Mouse (Mus musculus) lung, postnatal 14 days (tissue): ENCODE measurements at regions not wholly inside any gene's neighbourhood (a gene's known extent, or its start where the extent isn't known, plus 50 kb on each side); places are given as distances from the start of the nearest gene placed in this dataset.
A peak's percentile ranks its signal among the peaks of the same experiment; 100 is the strongest.

ENCODE experiments used
- DNase-seq: peaks from one replicate; pipeline ENCODE4 v3.0.0; 2021

DNA sequence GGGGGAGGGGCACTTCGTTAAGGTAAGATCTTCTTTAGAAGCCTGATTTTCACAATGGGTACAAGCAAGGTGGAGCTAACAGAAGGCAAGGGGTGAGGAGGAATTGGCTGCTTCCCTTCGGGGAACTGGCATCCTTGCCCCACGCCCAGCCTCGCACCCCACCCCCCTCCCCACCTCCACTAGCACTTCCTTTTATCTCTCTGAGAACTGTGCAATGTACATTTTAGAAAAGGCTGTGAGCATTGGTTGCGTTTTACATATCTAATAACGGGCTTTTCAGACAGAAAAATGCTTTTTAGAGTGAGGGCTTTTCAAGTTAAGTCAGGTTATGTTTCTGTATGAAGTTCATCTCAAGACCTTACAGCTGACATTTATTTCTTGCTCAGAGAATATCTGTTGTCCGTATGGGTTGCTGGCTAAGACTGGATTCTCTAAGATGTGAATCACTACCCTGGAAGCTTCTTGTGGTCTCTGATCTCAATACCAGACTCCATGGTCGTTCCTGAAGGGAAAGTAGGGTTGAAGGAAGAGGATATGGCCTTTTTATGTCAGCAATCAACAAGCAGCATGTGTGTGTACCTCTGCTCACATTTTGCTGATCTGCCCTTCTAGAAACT, 199.1 kb downstream of the Klf6 start:
- DNase-seq = no peak

DNA sequence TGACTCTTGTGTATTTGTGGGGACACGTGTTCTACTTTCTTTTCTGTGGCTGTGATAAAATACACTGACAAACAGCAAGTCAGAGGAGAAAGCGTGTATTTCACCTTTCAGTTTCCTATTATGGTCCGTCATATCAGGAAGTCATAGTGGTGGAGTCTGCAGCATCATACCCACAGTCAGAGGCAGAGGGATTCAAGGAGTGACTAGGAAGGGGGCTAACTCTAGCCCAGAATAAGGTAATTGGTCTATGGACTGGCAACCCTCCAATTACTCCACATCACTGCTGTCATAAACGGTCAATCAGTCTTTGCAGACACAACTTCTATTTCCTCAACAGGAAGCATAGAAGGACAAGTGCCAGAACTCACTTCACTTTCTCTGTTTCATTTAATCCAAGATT, 201.0 kb downstream of the Klf6 start:
- no peak for DNase-seq

DNA sequence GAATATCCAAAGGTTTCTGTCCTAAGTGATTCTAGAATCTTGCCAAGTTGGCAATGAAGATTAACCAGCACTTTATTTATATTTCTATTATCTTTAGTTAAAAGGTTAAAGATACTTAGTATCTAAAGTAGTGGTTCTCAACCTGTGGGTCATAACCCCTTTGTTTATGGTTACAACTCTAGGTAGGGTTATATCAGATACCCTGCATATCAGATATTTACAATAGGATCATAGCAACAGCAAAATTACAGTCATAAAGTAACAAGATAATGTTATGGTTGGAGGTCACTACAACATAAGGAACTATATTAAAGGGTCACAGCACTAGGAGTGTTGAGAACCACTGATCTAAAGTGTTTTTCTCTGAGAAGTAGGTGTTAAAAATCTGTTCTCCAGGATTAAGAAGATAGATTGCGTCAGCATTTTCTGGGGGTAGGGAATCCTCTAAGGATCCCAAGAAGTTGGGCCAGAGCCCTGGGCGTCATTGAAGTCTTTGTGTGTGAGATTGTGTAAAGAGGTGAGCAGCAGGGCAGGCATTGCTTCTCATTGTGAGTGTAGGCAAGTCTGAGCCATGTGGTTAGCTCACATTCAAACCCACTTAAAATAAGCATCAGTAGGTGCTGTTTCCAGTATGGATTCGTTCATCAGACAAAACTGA, 201.6 kb downstream of the Klf6 start:
- no peak for DNase-seq

DNA sequence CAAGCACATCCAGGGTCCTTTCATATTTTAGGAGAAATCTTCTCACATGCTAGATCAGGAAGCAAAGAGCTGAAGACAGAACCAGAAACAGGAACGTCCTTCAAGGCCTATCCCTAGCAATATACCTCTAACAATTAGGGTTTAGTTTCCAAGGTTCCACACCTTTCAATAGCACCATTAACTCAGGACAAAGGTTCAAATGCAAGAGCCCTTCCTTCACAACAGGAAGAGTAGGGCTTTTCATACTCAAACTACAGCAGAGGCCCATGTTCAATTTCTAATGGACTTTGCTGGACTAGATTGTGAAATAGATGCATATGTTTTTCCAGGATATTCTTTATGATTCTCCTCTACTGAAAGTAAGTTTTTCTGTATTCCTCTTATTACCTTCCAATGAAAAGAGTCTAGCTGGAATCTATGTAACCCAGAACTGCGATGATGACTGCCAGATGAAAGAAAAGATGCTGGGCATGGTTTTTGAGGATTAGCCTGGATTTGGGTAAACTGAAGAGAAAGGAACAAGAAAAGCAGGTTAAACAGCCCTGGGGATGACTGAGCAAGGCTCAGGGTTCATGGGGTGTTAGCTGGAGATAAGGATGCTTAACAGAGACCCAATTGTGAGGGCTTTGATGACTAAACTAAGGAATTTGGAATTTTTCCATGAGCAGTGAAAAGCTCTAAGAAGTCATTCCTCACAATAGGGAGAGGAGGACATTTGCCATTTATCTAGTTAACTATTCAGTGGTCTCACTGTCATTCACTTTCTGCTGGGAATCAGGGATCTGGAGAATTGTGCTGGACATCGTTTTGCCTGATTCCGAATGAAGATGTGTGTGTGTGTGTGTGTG, 215.9 kb downstream of the Klf6 start:
- DNase-seq = no peak

DNA sequence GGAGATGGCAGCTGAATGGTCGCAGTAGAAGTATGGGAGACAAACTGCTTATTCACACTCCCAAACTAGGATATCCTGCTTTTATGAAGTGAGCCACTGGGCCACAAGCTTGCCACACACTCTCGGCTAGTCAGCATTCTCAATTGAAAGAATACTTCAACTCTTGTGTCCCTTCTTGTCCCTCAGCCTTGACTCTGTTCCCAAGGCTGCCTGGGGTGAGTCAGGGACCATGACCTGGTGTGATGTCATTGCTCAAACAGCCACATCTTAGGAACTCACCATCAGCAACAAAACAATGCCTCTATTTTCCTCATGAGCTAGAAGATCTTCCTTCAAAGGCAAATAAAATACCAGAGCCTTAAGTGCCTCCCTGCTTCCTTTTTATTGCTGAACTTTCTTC, 224.6 kb downstream of the Klf6 start:
- no peak for DNase-seq

DNA sequence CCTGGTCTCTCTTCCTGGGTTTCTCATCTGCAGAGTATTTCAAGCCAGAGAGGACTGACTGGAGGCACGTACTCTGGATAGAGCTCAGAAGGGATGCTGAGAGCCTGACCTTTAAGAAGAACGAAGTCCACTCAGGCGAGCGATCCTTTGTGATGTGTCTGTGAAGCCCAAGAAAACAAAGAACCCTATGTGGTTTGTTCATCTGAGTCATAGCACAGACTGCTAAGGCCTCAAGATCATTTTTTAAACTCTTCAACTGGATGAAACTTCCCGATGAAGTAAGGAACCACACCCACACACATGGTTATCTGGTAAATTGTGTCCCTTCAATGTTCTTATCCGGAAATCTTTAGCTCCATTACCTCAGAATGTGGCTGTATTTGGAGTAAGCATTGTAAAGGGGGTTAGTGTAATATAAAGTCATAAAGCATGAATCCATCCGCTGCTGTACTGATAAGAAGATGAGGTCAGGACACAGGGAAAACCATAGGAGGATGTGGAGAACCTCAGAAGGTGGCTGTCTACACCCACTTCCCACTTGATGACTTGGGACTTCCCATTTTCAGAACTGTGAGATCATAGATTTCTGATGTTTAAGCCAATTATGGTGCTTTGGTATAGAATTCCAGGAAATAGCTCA, 247.9 kb downstream of the Klf6 start:
- DNase-seq = no peak

DNA sequence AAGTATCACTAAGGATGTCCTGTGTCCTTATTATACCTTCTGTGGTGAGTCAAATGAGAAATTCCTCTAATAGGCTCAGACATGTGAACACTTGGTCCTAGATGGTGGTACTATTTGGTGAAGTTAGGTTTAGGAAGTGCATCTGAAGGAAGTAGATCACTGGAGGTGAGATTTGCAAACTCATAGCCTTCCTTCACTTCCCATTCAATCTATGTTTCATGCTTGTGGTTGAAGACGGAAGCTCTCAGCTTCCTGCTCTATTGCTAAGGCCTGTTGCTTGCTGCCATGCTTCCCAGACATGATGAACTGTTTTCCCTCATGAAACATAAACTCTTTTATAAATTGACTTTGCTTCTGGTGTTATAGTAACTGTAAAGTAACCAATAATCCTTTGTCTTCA, 258.4 kb downstream of the Klf6 start:
- DNase-seq = no peak

DNA sequence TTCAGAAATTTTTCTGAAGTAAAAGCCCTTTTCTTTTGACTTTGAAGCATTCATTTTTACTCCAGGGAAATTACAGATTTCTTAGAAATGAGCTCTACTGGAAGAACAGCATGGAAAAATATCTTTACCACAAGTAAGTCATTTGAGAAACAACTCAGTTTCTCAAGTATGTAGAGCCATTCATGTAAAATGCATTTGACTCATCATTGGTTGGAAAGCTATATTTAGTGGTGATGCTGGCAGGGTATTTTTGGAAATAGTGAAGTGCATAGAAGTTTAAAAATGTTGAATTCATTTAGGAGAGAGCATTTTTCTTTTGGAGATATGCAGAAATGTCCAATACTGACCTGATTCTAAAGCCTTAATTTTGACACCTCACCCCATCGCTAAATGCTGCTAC, 266.0 kb downstream of the Klf6 start:
- DNase-seq = no peak

DNA sequence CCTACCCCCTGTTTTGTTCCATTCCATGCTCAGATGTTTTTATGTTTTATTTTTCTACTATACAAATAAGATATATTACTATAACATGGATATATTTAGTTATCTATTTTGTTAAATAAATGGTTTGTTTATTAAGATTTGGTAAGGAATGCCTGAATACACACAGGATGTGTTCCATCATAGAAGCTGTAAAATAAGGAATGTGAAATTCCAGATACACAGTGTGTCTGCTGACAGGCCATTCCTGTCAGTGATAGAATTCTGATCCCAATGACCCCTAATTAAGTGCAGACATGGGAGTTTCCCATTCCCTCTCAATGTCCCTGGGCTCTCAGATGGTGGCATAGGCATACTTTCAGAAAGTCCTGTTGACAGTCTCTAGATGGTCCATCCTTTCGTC, 267.6 kb downstream of the Klf6 start:
- no peak for DNase-seq

DNA sequence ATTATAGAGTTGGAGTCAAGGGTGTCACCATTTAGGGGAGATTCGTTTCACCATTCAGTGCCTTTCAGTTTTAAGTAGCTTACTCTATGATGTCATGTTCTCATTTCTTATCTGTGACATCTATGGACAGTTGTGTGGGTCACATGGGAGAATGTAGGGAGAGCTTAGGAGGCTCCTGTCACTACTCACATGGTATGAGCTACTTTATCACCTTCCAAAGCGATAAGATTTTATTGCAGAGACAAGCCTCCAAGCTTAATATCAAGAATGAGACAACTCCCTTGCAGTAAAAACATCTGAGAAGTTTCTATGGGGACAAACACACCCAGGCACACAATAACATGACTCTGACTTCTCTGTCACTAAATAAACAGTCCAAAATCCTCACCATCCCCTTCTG, 270.1 kb downstream of the Klf6 start:
- DNase-seq = no peak

DNA sequence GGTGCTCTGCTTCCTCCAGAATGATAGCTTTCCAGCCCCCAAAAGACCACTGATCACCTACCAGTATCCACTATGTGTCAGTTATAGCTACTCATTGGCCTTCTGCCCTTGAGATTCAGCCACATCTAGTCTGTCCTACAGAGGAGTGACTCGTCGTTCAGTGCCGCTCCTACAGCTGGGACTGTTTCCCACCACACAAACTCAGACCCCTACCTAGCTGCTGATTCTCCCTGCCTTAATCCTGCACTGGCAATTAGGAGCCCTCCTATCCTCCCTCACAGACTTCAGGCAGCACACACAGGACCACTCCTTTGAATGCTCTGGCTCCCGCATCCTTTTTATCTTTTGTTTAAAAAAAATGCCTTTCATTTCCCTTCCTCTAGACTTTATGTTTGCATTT, 275.9 kb downstream of the Klf6 start:
- no peak for DNase-seq

DNA sequence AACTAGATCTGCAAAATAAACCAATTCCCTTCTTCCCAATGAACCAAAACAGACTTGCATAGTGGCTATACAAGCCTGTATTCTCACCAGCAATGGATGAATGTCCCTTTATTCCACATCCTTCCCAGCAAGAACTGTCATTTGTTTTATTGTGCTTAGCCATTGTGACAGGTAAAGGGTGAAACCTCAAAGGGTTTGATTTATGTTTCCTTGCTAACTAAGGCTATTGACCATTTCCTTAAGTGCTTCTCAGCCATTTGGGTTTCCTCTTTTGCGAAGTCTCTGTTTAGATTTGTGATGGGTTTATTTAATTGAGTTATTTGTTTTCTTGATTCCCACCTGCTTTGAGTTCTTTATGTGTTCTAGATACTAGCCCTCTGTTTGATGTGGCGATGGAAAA, 281.5 kb downstream of the Klf6 start:
- DNase-seq = no peak

DNA sequence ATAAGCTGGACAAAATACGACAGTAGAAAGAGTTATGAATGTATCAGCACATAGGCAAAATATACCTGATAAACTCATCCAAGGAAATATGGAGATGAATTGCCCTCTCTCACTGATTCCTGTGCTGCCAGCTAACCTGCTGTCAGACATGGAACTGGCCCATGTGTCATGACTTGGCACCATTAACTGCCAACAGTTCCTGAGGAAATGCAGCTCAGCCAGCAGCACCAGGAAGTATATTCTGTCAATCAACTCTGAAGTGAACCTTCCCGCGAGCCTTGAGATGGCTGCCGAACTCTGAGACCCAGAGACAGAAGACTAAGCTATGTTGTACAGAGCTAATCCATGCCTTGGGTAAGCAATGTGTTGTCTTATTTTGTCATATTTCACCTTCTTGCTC, 292.4 kb downstream of the Klf6 start:
- no peak for DNase-seq

DNA sequence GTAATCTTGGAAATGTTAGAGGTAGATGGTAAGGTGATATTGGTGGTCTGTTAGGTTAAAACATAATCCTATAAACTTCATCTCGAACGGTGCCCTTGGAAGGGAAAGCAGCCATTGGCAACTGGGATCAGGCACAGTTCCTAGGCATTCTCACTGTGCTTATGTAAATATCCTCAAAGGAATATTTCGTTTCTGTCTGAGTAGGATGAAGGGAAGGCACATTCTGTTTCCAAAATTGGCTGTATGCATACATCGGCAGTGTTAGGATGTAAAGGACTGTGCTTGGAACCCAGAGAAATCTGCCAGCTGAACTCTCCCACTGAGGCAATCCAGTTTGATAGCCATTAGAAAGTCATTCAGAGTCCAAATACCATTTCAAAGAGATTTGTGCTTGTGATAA, 294.9 kb downstream of the Klf6 start:
- DNase-seq = no peak

DNA sequence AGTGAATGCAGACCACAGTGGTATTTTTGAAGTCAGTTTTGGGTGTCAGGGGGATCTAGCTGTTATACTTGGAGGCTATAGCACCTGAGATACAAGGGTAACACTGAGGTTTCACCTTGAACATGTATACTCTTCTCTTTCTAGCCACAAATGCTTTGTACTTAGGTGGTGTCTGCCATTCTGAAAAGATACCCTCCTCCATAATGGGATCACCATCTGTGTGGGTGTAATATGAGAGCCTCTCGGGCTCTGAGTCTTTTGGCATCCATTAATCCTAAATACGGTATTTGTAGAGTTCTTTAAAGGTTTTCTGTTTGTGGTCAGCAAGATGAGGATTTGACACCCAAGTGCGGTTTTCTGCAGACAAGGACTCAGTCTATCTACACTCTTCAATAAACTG, 295.7 kb downstream of the Klf6 start:
- DNase-seq = no peak

DNA sequence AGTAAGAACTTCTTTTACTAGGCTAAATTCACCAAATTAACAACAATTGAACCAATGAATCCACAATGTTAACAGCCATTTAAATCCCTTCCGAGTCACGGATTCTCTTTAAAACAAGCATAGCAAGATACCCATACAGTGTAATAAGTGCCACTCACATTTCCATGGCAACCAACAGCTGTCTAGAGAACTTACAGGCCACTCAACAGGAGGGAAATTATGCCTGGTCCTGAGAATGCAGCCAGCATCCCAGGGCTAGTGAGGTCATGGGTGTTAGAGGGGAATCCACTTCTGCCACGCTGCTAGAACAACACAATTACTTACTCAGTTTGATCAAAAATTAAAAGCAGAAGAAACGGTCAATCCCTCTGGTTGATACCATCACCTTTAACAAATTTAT, 296.7 kb downstream of the Klf6 start:
- no peak for DNase-seq

DNA sequence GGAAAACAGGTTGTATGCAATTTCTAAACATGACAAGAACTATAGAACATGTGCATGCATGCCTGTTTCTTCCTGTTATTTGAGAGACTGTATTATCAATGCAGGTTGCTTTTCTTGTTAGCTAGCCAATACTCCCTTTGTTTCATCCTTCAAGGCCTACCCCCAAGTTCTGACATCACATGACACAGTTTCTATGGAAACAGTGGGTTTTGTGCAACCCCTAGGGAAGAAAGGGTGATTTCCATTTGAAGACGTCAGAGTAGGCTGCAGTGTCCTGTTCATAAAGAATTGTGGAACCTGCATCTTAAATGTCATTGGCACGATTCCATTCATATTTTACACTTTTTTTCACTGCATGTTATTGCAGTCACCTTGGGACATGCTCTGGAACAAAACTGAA, 298.1 kb downstream of the Klf6 start:
- DNase-seq = no peak

DNA sequence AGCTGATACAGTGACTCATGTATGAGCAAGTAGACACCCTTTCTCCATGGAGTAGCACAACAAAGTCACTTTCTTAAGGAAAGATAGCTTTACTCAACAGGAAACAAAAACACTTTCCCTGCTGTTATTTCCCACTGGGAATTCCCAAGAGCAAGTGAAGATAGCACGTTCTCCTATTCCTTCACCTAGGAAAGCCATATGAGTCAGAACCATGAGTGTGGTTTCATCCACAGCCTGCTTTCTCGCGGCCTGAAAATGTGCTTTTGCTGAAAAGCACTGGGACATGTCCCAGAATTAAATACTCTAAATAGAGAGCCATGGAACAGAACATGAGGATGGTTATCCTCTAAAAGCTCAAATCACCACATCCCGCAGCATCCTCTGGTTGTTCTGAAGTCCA, 304.6 kb downstream of the Klf6 start:
- no peak for DNase-seq

DNA sequence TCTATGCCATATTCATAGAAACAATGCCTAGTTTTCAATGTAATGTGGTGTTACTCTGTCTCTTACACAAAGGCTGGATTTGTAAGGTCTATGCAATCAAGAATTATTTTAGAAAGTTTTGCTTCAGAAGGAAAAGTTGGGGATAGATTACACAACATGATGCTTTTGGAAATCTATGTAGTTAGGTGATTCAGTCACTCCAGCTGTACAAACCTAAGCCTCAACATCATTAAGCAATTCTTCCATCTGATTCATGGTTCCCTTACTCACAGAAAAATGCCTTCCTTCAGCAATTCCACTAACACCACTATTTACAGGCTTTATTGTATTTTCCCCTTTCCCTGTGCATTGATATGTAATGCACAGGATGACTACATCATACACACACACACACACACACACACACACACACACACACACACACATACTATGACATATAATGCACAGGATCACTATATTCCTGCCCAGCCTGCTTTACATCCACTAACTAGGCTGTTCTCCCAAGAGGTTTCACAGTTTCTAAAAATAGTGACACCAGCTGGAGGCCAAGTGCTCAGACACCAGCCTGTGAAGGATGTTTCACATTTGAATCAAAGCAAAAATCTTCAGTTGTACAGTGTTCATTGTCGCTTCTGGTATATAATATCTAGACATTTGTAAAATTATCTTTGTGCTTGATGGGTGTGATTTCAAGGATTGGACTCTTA, 305.9 kb downstream of the Klf6 start:
- no peak for DNase-seq

DNA sequence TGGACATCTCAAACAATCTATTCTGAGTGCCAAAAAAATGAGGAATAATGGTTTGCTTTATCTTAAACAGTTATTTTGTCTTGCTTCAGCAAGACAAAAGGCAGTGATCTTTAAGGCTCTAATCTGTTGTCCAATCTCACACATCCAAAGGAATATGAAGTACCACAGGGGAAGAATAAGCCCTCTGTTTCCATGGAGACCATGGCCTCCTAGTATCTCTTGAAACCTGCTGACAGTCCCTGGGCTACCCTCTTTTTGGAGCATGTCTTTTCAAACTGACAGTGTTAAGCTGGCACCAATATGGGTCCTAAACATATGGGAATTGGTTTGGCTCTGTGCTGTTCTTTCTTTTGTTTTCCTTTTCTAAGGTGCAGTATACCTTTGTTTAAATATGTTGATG, 311.8 kb downstream of the Klf6 start:
- no peak for DNase-seq

DNA sequence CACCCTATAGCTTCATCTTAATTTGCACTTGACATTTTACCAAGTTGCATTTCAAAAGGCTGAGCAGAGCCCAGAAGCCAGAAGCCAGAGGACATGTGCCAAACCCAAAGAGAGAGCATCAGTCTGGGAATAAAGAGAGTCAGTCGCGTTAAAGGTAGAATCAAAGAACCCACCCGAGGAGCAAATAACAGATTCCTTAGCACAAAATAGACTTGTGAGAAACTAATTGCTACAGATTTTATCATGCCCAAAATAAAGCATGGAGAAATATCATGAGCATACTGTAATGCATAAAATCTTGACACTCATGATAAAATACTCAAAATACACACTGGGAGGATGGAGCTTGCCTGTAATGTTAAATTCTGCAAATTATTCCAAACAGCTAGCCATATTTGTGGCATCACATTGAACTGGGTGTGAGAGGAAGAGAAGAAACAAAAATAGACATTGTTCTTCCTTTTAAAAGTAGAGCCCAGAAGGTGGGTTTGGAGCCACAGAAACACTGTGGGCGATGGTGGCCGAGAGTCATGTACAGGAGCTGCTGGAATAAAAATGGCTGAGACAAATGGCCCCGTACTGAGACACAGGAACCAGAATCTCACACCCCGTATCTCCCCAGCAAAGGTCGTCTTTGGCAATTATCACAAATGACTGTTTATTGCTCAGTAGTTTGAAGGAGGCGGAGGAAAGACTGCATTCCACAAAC, 317.2 kb downstream of the Klf6 start:
- no peak for DNase-seq

DNA sequence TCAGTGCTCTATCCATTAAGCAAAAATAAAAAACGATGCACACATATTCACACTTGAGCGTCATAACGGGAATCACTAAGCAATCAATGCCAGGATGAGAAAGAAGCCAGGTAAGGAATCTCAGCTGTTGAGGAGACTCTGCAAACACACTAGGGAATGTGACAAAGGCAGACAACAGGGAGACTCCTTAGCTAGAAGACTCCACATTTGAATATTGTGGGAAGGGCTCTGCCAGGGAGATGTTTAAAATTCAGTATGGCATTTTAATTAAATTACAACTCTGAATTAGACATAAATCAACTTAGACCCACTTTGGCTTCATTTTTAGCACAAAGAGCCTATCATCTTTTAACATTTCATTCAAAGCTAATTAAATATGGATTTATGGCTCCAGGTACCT, 327.9 kb downstream of the Klf6 start:
- no peak for DNase-seq

DNA sequence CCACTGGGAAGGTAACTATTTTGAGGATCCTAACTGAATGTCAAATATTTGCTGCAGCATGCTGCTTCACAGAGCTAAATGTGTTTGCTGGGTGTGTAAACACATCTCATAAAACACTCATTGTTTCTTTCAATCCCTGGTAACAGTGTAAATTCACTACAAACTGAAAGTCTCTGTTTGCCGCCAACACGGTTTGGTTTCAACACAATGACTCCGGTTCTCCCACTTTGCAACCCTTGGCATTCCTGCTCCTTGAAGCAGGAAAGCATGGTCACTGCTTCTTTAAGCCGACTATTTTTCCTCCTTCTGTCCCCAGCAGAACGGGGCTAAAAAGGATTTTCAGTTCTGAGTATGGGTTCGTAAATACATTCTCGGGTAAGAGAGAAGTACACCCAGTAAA, 328.3 kb downstream of the Klf6 start:
- DNase-seq = peak; percentile 17
